Mouse (Mus musculus) right cerebral cortex, postnatal 25 days (tissue): Measurements from ENCODE around the gene Slc13a2.

Experiments used
- DNase-seq: peaks from one replicate; pipeline ENCODE4 v3.0.0; 2022

Slc13a2 gene

GRCm38 (mm10) chr11:78386508-78387043 is 35.4 kb downstream of the Slc13a2 start, which contains the start of gene Foxn1:
Gene Foxn1 (minus strand): TSS chr11:78386558.
- DNase-seq, result no peak

- DNase-seq, result no peak
Measured at GRCm38 (mm10) chr11:78385776-78386175, 36.2 kb downstream of the Slc13a2 start.

GRCm38 (mm10) chr11:78382701-78383100 is 39.3 kb downstream of the Slc13a2 start:
- no peak for DNase-seq

GRCm38 (mm10) chr11:78382286-78382685 is 39.7 kb downstream of the Slc13a2 start:
- no peak for DNase-seq

GRCm38 (mm10) chr11:78380996-78381395 is 41.0 kb downstream of the Slc13a2 start:
- no peak for DNase-seq

- DNase-seq, result no peak
Measured at GRCm38 (mm10) chr11:78380351-78380750, 41.7 kb downstream of the Slc13a2 start.

GRCm38 (mm10) chr11:78377549-78378159 is 44.4 kb downstream of the Slc13a2 start:
- no peak for DNase-seq

GRCm38 (mm10) chr11:78374147-78374546 is 47.9 kb downstream of the Slc13a2 start:
- no peak for DNase-seq

- no peak for DNase-seq
Measured at GRCm38 (mm10) chr11:78372610-78373009, 49.4 kb downstream of the Slc13a2 start.

- DNase-seq, result no peak
Measured at GRCm38 (mm10) chr11:78372166-78372565, 49.9 kb downstream of the Slc13a2 start.

GRCm38 (mm10) chr11:78371711-78372110 is 50.3 kb downstream of the Slc13a2 start:
- no peak for DNase-seq

GRCm38 (mm10) chr11:78370389-78370788 is 51.6 kb downstream of the Slc13a2 start:
- DNase-seq, result no peak

GRCm38 (mm10) chr11:78367456-78368225 is 54.4 kb downstream of the Slc13a2 start:
- no peak for DNase-seq

GRCm38 (mm10) chr11:78364103-78364502 is 57.9 kb downstream of the Slc13a2 start:
- DNase-seq, result no peak

GRCm38 (mm10) chr11:78363309-78364007 is 58.6 kb downstream of the Slc13a2 start:
- DNase-seq, result no peak

GRCm38 (mm10) chr11:78360789-78361131 is 61.3 kb downstream of the Slc13a2 start:
- DNase-seq, result no peak

- peak; percentile 59 for DNase-seq
Measured at GRCm38 (mm10) chr11:78360125-78360788, 61.8 kb downstream of the Slc13a2 start.

GRCm38 (mm10) chr11:78358330-78359007 is 63.5 kb downstream of the Slc13a2 start:
- DNase-seq, result no peak

GRCm38 (mm10) chr11:78355471-78356238 is 66.4 kb downstream of the Slc13a2 start:
- no peak for DNase-seq

- no peak for DNase-seq
Measured at GRCm38 (mm10) chr11:78354905-78355304, 67.1 kb downstream of the Slc13a2 start.

- no peak for DNase-seq
Measured at GRCm38 (mm10) chr11:78353081-78353480, 68.9 kb downstream of the Slc13a2 start.
